Mouse (Mus musculus) kidney, postnatal 0 days (tissue): ENCODE results near the gene Stard7. TPM values are rescaled to one million over a fixed set of nuclear protein-coding genes. Genes with fewer than 3 reads are reported as not detected.
"Not testable (repeated sequence)": the region's sequence is repeated elsewhere in the genome, so short reads cannot be mapped to it uniquely, and the experiment has no call there.

ENCODE experiments used
- ATAC-seq: fragments of 200-750 bp; cut with Nextera tagmentation; replicated peaks from 2 replicates; pipeline ENCODE4 v1.8.0; 2017; ENCODE audit warnings: low read depth, moderate number of reproducible peaks, moderate TSS enrichment, moderate library complexity; ENCODE audit not compliant: low FRiP score
- DNase-seq: peaks from one replicate; pipeline ENCODE4 v3.0.0-alpha.2; 2016; ENCODE audit warnings: low spot score
- H3K27ac ChIP-seq: fragments of 300-500 bp; sonication (generic); 2 replicates; pipeline ENCODE4 v1.5.1; 2014; ENCODE audit warnings: mild to moderate bottlenecking
- H3K27me3 ChIP-seq: fragments of 300-500 bp; sonication (generic); 2 replicates; pipeline ENCODE4 v1.6.1; 2014; ENCODE audit warnings: low read length, mixed read lengths; ENCODE audit not compliant: insufficient read depth
- H3K36me3 ChIP-seq: fragments of 300-500 bp; sonication (generic); 2 replicates; pipeline ENCODE4 v1.6.1; 2014; ENCODE audit warnings: low read length, mixed read lengths; ENCODE audit not compliant: insufficient read depth
- H3K4me1 ChIP-seq: fragments of 300-500 bp; sonication (generic); replicated peaks from 2 replicates; pipeline ENCODE4 v1.6.1; 2014; ENCODE audit warnings: antibody characterized with exemption, low read length, mixed read lengths; ENCODE audit not compliant: insufficient read depth
- H3K4me2 ChIP-seq: fragments of 300-500 bp; sonication (generic); 2 replicates; pipeline ENCODE4 v1.6.1; 2014; ENCODE audit warnings: mild to moderate bottlenecking, low read length, moderate library complexity, mixed read lengths
- H3K4me3 ChIP-seq: fragments of 300-500 bp; sonication (generic); replicated peaks from 2 replicates; pipeline ENCODE4 v1.5.1; 2014; ENCODE audit warnings: low read depth, low read length
- H3K9ac ChIP-seq: fragments of 300-500 bp; sonication (generic); 2 replicates; pipeline ENCODE4 v1.6.1; 2014; ENCODE audit warnings: low read depth, low read length
- H3K9me3 ChIP-seq: fragments of 300-500 bp; sonication (generic); replicated peaks from 2 replicates; pipeline ENCODE4 v1.6.1; 2016; ENCODE audit warnings: low read length, inconsistent platforms, mixed read lengths
- CTCF ChIP-seq: IDR thresholded peaks from 2 replicates; pipeline ENCODE4 v1.5.1; 2016; ENCODE audit warnings: antibody characterized with exemption, low read depth, mild to moderate bottlenecking, moderate library complexity
- WGBS: fragments of 180-500 bp; shearing (Covaris S2); extraction: QIAGEN DNeasy Blood & Tissue Kit; methylation state at CpG from one replicate; pipeline ENCODE4 v1.1.7; 2014; 5-methylcytosine and 5-hydroxymethylcytosine counted together
- polyA plus RNA-seq: library from polyadenylated mRNA; unstranded; fragments of >200 nt; fragmentation: Nextera tagmentation; extraction: Ambion mirVana; gene quantifications from 2 replicates; pipeline ENCODE4 v1.2.1, GENCODE M21; 2015

Gene Stard7
- polyA plus RNA-seq, 1 experiment from 2014 or later, result 86.5 TPM

GRCm38 (mm10) chr2:127298056-127298455 lies 28.0 kb downstream of the Stard7 start:
- TF ChIP-seq CTCF, result no peak
- no peak overlapping the region for H3K27ac ChIP-seq
- H3K9me3 ChIP-seq, result no peaks in the 10 kb centered on the region
- peaks cover 48% of the 10 kb centered on the region for H3K36me3 ChIP-seq
- H3K27me3 ChIP-seq, result no peaks in the 10 kb centered on the region
- no peak overlapping the region for H3K4me2 ChIP-seq
- H3K9ac ChIP-seq, result no peak overlapping the region
- ATAC-seq (no peak), DNase-seq (no peak)
- WGBS, result 100% methylated on average over 1 of the region's 1 CpGs
- no peaks in the 10 kb centered on the region for H3K4me1 ChIP-seq
- no peak overlapping the region for H3K4me3 ChIP-seq

GRCm38 (mm10) chr2:127300701-127301100 lies 30.7 kb downstream of the Stard7 start:
- no peaks in the 10 kb centered on the region for H3K9me3 ChIP-seq
- no peaks in the 10 kb centered on the region for H3K27me3 ChIP-seq
- H3K9ac ChIP-seq, result no peak overlapping the region
- no peaks in the 10 kb centered on the region for H3K4me1 ChIP-seq
- no peak overlapping the region for H3K4me2 ChIP-seq
- WGBS, result 72% methylated on average over 3 of the region's 3 CpGs
- no peak for TF ChIP-seq CTCF
- H3K4me3 ChIP-seq, result no peak overlapping the region
- H3K36me3 ChIP-seq, result peaks cover 33% of the 10 kb centered on the region
- no peak for ATAC-seq
- DNase-seq, result no peak
- H3K27ac ChIP-seq, result no peak overlapping the region

GRCm38 (mm10) chr2:127301883-127302282 lies 31.9 kb downstream of the Stard7 start:
- peaks cover 28% of the 10 kb centered on the region for H3K36me3 ChIP-seq
- DNase-seq, result no peak
- no peak for TF ChIP-seq CTCF
- H3K9me3 ChIP-seq, result no peaks in the 10 kb centered on the region
- H3K4me3 ChIP-seq, result no peak overlapping the region
- H3K4me1 ChIP-seq, result no peaks in the 10 kb centered on the region
- no peak overlapping the region for H3K27ac ChIP-seq
- H3K27me3 ChIP-seq, result no peaks in the 10 kb centered on the region
- 92% methylated on average over 3 of the region's 3 CpGs for WGBS
- no peak overlapping the region for H3K9ac ChIP-seq
- no peak for ATAC-seq
- no peak overlapping the region for H3K4me2 ChIP-seq

- not testable (repeated sequence) for DNase-seq, H3K9ac ChIP-seq, H3K4me3 ChIP-seq, H3K4me1 ChIP-seq, H3K4me2 ChIP-seq, ATAC-seq, H3K27ac ChIP-seq, H3K9me3 ChIP-seq, H3K27me3 ChIP-seq
- WGBS, result 91% methylated on average over 4 of the region's 4 CpGs
- peaks cover 11% of the 10 kb centered on the region; the same call in 1 of the 2 replicates for H3K36me3 ChIP-seq
Measured at GRCm38 (mm10) chr2:127304192-127304591, 34.2 kb downstream of the Stard7 start.

GRCm38 (mm10) chr2:127304609-127305210 lies 34.7 kb downstream of the Stard7 start:
- Histone ChIP-seq H3K9me3 (no peaks in the 10 kb centered on the region), H3K4me1 (no peaks in the 10 kb centered on the region), H3K4me3 (no peak overlapping the region), H3K4me2 (no peak overlapping the region), H3K27me3 (no peaks in the 10 kb centered on the region), H3K27ac (no peak overlapping the region), H3K36me3 (peaks cover 11% of the 10 kb centered on the region; the same call in 1 of the 2 replicates), H3K9ac (no peak overlapping the region)
- 66% methylated on average over 3 of the region's 3 CpGs for WGBS
- DNase-seq (no peak), ATAC-seq (no peak)
- no peak for TF ChIP-seq CTCF

- Histone ChIP-seq H3K4me3 (no peak overlapping the region), H3K36me3 (no peaks in the 10 kb centered on the region), H3K9ac (no peak overlapping the region), H3K9me3 (no peaks in the 10 kb centered on the region), H3K4me1 (no peaks in the 10 kb centered on the region), H3K27ac (no peak overlapping the region), H3K4me2 (no peak overlapping the region), H3K27me3 (no peaks in the 10 kb centered on the region)
- TF ChIP-seq CTCF, result peak; percentile 52
- DNase-seq, result no peak
- ATAC-seq, result no peak
Measured at GRCm38 (mm10) chr2:127306123-127306522, 36.1 kb downstream of the Stard7 start.

- Histone ChIP-seq H3K9ac (no peak overlapping the region), H3K36me3 (no peaks in the 10 kb centered on the region), H3K27me3 (no peaks in the 10 kb centered on the region), H3K9me3 (no peaks in the 10 kb centered on the region), H3K4me2 (no peak overlapping the region), H3K4me3 (no peak overlapping the region), H3K27ac (no peak overlapping the region), H3K4me1 (no peaks in the 10 kb centered on the region)
- ATAC-seq (no peak), DNase-seq (no peak)
- 41% methylated on average over 3 of the region's 3 CpGs for WGBS
- no peak for TF ChIP-seq CTCF
Measured at GRCm38 (mm10) chr2:127307179-127307578, 37.2 kb downstream of the Stard7 start.
